Mouse (Mus musculus) liver, embryonic 14.5 days (tissue): Measurements from ENCODE around the gene Eml2.

ENCODE experiments used
- CTCF ChIP-seq: IDR thresholded peaks from 2 replicates; pipeline ENCODE4 v1.5.1; 2016; ENCODE audit warnings: antibody characterized with exemption, low read depth, control low read depth
- EP300 ChIP-seq: IDR thresholded peaks from 2 replicates; pipeline ENCODE4 v1.6.1; 2016; ENCODE audit warnings: antibody characterized with exemption, low read depth

GRCm38 (mm10) chr7:19196676-19197075 lies 20.5 kb downstream of the Eml2 start:
- peak; percentile 69 for TF ChIP-seq CTCF
- no peak for TF ChIP-seq EP300
